Mouse (Mus musculus) right cerebral cortex, postnatal 25 days (tissue): ENCODE measurements around the gene Tnni2.
"Not testable (repeated sequence)": the region's sequence is repeated elsewhere in the genome, so short reads cannot be mapped to it uniquely, and the experiment has no call there.

Experiments used
- DNase-seq: peaks from one replicate; pipeline ENCODE4 v3.0.0; 2022

Tnni2 gene

DNA sequence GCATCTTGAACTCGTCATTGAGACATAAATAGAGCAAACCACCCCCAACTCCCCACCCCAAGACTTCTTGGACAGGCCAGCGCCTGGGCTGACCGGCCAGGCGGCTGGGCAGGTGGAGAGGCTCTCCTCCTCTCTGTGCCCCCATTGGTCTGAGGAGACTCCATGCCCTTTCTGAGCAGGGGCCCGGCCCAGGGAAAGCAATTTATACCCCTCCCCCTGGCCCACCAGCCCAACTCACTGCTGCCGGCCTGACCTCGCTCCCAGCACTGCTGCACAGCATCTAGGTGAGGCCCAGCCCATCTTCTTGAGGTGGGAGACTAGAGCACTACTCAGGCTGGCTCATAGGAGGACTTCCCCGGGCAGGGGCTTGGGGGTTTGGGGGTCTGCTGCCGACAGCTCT is at the start of gene Tnni2:
Tnni2 (plus strand) TSS at position 224 of the 400 bp plus-strand sequence.
- no peak for DNase-seq

DNA sequence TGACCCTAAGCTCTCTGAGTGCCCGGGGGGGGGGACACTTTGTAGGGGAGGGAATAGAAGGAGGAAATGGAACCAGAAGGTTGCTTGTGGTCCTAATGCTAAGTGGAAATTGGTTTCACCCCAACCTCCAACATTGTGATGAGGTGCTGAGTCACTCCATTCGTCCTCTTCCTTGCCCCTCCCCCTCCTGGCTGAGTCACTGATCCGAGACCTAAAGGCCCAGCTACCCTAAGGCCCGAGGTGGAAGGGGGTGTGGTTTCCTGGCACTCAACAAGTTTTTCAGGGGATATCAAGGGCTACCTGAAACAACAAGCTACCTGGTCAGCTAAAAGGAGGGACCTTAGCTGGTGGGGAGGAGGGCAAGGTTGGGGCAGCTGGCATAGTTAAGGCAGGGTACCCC is 48.4 kb upstream of the Tnni2 start:
- no peak for DNase-seq

DNA sequence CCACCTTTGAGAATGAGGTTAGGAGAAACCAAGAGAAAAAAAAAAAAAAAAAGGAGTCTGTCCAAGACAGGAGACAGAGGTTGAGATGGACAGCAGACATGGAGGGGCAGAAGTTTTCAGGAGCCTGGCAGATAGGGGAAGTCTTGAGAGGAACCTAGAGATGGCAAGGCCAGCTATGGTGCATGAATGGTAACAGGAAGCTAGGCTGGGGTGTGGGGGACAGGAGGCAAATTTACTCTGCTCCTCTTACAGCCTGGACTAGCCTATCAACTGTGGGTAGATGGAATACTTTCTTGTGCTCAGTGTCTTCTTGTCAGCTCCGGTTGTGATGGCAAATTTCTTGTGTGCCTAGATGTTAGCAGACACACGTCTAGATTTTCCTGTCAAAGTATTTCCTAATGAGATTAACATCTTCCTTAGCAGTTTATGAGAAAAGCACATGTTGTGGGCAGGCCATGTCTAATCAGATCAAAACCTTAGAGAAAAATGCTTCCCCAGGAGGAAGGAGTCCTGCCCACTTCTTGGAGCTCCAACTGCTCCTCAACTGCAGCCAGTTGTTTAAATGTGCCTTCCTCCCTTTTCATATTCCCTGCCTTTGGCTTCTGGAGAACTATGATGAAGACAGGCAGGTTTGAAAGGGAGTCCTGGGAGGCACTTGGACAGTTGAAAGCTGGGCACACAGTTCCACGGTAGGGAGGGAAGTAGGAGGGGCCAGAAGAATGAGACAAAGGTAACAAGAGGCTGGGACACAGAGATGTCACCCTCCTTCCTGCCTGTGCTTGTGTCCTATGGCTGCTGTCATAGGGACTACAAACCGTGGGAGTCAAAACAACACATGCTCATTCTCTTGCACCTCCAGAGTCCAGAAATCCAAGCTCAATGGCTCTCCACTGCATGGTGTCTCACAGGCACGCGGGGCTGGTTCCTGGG is 47.1 kb upstream of the Tnni2 start:
- DNase-seq = no peak

DNA sequence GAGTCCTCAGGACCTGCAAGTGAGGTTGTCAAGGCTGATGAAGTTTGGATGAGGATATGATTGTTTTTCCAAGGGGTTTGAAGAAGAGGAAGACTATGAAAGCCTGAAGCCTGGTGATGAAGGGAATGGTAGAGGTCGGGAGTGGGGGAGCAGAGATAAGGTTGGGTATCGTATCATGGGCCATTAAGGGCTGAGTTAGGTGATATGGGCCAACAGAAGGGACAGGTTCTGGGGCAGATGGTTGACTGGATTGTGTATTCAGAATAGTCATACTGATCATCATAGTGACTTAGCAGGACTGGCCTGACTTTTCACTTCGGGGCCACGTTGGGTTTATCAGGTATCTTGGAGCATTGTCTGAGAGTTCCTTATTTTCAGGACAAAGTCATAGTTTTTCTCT is 46.1 kb upstream of the Tnni2 start:
- DNase-seq = no peak

DNA sequence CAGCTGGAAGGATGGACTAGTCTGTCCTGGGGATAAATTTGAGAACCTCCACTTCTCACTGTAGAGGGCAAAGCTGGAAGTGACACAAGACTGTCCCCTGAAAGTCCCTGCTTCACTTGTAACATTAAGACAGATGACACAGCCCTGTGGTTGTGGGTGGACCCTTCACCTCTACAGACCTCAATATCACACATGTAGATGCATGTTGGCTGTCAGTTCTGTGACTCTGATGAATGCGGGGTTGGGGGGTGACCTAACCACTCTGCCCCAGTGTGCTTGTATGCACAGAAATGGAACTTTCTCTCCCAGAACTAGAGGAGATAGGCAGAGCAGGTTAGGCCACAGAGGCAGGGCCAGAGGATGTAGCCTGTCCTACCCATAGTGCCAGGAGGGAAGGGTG is 45.0 kb upstream of the Tnni2 start:
- DNase-seq = no peak

DNA sequence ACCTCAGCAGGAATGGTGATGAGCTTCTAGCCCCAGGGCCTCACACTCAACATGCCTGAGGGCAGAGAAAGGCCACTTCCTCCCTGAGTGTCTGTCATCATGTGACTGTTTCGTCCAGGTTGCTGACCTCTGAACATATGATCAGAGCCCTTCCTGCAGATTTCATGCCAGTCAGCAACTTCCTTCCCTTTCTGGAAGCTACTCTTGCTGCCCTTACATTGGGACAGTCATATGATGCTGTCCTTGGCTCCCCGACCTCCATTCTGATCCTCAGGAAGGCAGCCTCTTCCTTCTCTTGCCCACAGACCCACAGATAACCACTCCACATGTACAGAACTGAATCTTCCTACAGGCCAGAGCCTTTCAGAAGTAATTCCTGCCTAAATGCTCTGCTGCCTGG is 43.6 kb upstream of the Tnni2 start:
- no peak for DNase-seq

DNA sequence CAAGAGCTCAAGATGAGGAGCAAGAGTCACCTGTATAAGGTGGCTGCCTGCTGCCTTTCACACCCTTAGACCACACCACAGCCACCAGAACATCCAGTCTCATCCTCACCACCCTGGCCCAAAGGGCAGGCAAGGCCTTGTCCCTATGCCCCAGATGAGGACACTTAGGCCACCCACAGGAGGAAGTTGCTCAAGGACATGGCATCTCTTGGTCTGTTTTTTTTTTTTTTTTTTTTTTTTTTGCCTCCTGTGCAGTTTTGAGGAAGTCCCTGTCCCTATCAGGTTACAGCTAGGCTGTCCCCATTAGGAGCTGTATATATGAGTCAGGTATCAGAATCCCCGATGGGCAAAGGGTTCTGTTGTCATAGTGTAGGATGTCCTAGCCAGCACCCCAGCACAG is 42.4 kb upstream of the Tnni2 start:
- no peak for DNase-seq

DNA sequence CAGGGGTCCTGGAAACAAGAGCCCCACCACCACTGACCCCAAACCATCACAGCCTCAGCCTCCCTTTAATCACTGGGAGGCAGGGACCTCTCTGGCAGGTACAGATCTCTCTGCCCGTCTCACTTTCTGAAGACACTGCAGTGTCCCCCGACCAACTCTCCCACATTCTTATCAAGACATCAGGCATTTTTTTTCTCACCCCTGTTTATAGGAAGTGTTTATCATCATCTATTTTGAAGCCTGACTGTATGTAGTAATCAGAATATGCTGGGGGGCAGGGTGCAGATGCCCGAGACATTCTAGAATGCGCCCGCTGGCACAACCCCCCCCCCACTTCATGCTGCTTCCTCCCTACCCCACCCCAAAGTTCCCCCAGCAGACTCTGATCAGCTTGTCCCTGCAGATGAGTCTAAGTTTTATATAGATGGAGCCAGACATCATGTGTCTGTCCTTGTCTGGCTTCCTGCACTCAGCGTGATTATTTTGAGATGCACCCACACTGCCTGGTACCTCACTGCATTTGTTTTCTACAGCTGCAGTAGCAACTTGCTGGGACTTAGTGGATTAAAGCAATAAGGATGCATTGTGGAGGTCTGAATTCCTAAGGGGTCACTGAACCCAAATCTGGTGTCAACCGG is 41.4 kb upstream of the Tnni2 start:
- DNase-seq = no peak

DNA sequence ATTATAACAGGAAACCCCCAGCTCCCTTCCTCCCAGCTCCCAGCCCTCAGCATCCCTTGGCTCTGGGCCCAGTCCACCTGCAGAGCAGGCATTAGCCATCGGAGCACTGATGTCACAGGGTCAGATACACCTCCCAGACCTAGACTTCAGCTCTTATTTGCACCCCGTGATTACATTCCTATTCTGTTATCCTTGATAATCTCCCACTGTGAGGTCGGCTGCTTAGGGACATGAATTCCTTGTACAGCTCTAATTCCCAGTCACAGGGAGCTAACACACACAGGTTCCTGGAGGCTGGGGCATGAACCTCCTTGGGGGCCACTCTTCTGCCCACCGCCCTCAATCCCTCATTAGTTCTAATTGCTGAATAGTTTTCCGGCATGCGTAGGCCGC is 40.9 kb upstream of the Tnni2 start:
- no peak for DNase-seq

DNA sequence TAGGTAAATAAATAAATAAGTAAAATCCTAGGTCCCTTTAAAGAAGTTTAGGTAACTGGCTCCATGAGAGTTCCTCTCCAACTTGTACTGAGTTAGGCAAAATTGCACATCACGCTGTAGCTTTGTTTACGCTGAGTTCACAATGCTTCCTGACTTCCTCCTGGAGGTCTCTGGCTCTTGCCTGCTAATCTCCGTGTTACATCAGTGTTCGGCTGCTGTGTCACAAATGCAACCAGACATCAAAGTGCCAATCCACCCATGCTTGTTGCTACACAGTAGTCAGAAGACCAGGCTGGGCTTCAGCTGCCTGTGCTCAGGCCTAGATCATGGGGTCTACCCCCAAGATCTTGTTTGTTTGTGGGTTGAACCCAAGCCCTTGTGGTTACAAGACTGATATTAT is 38.0 kb upstream of the Tnni2 start:
- no peak for DNase-seq

DNA sequence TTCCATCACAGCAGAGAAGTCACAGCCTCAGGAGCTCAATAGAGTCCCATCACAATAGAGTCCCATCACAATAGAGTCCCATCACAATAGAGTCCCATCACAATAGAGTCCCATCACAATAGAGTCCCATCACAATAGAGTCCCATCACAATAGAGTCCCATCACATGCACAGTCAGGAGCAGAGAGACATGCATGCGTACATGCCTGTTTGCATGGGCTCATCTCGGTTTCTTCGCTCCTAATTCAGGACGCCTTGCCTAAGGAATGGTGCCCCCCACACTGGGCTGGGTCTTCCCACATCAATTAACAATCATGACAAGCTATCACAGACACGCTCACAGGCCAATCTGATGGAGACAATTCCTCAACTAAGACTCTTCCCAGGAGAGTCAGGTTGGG is 36.5 kb upstream of the Tnni2 start:
- not testable (repeated sequence) for DNase-seq

DNA sequence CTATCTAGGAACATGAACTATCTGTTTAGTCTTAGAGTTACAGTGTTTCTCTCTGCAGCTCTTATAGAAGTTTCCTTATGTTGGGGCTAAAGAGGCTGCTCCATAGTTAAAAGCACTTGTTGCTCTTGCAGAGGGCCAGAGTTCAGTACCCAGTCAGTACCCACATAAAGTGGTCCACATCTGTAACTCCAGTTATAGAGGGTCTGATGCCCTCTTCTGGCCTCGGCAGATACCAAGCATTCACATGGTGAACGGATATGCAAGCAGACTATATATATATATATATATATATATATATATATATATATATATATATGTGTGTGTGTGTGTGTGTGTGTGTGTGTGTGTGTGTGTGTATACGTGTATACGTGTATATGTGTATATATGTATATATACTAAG is 33.7 kb upstream of the Tnni2 start:
- no peak for DNase-seq

DNA sequence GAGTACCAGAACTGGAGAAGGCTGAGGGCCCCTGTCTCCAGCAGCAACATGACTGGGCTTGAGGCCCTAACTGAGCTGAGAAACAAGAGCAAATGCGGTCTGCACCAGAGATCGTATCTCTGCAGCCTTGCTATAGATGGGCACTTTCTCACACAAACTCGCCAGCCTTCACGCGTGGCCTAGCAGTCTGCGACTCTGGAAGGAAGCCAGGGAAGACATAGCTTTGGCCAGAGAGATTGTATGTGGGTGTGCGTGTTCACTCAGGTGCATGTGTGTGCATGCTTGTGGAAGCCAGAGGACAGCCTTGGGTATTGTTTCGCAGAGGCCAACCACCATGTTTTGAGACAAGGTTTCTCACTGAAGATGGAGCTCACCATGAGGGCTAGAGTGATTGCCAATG is 32.9 kb upstream of the Tnni2 start:
- no peak for DNase-seq

DNA sequence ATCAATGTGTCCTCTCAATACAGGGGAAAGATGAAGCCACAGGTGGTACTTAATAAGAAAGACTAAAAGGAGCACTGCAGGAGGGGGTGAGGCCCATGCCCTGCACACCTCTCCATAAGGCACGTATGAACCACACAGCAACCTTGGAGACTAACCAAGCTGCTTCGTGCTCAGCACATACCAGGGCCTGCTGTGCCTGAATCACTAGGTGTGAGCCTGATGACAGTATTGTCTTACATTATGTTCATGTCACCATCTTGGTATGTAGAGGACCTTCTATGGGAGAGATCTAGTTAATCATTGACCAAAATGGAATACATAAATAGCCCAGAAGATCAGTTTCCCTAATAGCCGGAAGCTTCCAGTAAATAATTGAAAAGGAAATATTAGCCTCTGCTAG is 32.0 kb upstream of the Tnni2 start:
- DNase-seq = no peak

DNA sequence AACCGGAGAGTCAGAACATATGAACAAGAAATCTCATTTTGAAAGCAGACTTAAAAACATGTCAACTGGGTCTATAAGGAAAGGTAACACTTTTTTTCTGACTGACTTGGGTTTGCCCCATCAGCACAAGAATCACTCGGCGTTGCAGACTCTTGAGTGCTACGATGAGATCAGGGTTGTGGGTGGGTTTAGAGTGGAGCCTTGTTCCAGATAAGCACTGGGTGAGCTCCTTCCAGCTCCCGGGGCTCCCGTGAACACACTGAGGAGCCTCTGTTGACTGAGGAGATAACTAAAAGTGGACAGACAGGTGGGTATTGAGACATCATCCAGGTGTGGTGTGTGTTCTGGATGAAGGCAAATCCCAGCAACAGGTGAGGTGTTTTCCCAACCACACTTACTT is 28.3 kb upstream of the Tnni2 start:
- DNase-seq = no peak

DNA sequence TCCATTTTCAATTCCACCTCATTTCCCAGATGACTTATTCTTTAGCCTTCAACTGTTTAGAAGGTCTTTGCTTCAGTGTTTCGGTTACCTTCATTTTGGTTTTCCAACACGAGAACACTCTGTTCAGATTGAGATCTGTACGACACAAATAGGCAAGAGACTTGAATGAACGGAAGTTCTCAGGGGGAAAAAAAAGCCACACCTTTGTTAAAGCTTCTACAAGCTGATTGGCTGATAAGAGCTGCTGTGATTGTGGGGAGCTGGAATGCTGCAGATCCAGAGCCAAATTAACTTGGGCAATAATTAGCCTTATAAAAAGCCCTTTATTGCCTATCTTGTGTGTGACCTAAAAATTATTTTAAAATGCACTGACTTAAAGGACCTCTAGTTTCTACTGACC is 26.3 kb upstream of the Tnni2 start:
- no peak for DNase-seq

DNA sequence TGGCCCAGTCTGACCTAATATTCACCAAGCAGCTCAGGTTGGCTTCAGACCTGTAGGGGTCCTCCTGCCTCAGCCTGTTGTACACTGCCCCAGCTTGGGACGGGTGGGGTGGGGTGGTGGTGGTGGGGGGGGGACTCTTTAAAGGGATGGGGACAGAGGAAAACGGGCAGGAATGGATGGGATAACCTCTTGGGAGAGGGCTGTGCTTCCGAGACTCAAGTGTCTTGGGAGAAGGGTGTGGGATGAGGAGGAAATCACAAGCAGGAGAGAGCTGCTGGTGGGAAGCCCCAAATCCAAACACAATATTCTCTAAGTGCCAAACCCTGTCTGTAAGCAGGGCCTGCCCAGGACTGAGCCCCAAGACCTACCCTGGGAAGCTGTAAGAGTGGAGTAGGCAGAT is 25.4 kb upstream of the Tnni2 start:
- no peak for DNase-seq

DNA sequence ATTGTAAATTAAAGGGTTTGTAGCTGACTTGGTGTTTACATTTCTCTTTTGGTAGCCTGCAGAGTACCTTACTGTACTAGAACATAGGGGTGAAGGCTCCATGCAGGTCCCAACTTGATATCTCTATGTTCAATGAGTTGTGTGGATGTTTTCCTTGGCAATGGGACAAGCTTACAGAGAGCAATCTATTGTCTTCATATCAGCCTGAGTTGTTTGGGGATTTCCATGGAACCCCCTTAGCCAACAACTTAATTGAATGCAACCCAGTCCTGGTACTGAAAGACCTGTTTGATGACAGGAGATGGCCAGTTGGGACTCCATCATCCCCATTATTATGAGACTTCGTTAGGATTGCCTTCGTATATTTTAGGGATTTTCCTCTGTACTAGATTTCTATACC is 23.6 kb upstream of the Tnni2 start:
- DNase-seq = no peak

DNA sequence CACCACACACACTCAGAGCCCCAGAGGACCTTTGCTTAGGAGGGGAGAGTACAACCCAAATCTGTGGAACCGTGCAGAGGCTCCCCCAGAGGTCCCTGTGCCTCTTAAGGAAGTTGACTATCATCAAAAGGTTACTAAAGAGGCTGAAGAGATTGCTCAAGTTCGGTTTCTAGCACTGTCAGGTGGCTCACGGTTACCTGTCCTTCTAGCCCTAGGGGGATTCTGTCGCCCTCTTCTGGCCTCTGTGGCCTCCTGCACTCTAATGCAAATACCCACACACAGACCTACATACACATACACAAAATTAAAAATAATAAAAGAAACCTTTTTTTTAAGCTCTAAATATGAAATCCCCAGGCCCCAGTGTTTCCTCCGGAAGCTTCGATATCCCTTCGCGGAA is 22.9 kb upstream of the Tnni2 start:
- DNase-seq = no peak

DNA sequence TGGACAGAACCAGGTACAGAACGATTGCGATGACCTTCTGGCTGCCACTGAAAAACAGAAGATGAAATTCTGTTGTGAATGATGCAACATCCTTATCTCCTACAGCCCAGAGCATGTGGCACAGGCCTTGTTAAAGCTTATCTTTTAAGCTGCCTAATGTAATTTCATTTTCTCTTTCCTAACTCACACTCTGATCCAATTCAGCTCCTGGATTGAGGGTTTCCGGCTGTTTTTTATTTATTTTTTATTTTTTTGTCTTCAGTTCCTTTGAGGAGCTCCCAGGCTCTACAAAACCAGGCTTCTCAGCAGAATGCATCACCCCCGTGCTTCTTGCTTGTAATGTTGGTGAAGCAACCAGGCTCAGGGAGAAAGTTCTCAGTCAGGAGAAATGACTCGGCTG is 21.7 kb upstream of the Tnni2 start:
- DNase-seq = no peak

DNA sequence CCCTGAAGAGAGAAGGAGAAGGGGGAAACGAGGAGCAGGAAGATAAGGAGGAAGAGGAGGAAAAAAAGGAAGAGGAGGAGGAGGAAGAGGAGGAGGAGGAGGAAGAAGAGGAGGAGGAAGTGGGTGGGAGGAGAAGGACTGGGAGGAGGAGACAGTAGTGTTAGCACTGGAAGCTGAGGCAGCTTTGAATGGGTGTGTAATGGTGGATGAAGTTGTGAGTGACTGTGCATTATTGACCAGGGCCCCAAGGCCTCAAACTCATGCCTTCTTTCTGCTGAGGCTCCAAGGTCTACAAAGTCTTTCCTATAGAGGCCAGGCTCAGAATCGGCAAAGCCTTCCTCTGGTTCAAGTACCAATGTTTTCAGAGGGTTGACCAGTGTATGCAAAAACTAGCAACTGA is 19.8 kb upstream of the Tnni2 start:
- no peak for DNase-seq

DNA sequence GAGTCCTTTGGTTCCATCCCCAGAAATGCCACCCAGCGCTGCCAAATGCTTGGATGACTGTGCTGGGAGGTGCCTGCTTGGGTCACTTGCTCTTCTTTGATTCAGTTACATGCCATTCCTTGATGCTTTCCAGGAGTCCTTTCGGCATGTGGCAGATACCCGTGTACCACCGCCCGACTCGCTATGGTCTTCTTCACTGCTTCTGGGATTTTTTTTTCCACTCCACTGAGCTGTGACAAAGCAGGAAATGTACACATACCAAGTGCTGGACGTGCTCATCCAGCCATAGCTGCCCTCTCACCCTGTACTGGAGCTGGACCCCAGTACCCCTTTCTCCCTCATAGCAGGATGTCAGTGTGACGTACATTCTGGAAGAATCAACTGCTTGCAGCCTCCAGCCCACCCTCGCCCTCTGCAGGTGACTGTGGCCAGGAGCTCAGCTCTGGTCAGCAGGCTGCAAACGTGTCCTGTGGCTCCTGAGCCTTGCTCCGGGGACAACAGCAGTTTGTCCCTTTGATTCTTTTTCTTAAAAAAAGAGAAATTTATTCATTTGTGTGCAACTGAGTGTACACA is 15.9 kb upstream of the Tnni2 start:
- no peak for DNase-seq

DNA sequence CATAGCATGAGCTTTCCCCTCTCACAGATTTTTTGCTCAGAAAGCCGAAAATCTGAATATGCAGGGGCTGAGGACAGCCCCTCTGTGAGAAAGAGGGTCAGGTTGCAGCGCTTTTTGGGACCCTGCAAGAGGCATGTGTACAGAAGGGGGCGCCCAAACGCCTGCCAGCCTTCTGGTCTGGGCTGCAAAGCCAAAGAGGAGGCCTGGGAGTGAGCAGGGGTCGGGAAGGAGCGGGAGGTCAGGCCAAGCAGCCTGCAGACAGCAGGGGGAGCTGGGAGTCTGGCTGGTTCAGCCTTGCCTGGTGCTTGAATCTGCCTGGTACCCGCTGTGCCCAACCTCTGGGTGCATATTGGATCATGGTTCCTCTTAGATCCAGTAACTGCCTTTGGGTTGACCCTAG is 13.4 kb upstream of the Tnni2 start:
- DNase-seq = no peak

DNA sequence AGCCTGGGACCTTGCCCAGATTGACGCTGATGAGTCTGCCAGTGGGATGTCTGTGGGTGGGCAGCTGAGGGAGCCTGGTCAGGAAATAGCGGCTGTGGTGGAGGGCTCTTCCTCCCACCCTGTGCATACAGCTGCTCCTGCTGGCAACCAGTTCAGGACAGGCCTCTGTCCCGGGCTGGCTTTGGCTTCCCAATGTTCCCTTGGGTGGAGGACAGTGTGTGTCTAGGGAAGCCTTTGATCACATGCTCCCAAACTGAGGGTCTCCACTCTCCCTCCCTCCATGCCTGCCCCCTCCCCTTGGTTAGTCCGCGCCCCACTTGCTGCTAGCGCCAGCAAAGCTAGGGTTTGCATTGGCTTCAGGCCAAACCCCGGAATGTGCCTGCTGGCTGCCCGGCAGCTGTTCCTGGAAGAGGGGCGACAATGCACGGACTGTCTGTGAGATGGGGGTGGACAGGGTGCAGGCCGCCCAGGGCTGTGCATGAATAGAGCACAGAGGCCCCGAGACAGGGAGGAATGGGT is 11.4 kb upstream of the Tnni2 start:
- DNase-seq = peak; percentile 40
